Mouse (Mus musculus) left cerebral cortex, adult 8-10 months (tissue): ENCODE measurements around the gene Aldh2. TPM values are rescaled to one million over a fixed set of nuclear protein-coding genes. Genes with fewer than 3 reads are reported as not detected.

Experiments
- DNase-seq, 2 experiments: peaks; one replicate each; pipeline ENCODE4 v3.0.0; 2022; ENCODE audit warnings: low spot score in 2 of 2
- total RNA-seq, 4 experiments: library from RNA; stranded (reverse); gene quantifications; 2 replicates each; pipeline ENCODE4 v1.2.4; 2022

The Aldh2 gene
- total RNA-seq, 4 experiments from 2014 or later: 131 to 154 (median 140) TPM

- DNase-seq: no peak
These were observed 2.6 kb upstream of the Aldh2 start for GRCm38 (mm10) chr5:121596226-121596625.

GRCm38 (mm10) chr5:121595758-121596157 is 2.1 kb upstream of the Aldh2 start:
- no peak for DNase-seq

GRCm38 (mm10) chr5:121594714-121595313 is 1.2 kb upstream of the Aldh2 start:
- DNase-seq: no peak

GRCm38 (mm10) chr5:121592816-121593407 is 712 bp downstream of the Aldh2 start:
- no peak for DNase-seq

GRCm38 (mm10) chr5:121592064-121592815 is 1.4 kb downstream of the Aldh2 start:
- no peak for DNase-seq

GRCm38 (mm10) chr5:121591417-121592063 is 2.1 kb downstream of the Aldh2 start:
- DNase-seq: no peak

- no peak for DNase-seq
These were observed 3.7 kb downstream of the Aldh2 start for GRCm38 (mm10) chr5:121589928-121590327.

- peak; percentile 30 to 71 for DNase-seq
These were observed 7.1 kb downstream of the Aldh2 start for GRCm38 (mm10) chr5:121586400-121587039.

GRCm38 (mm10) chr5:121585699-121586098 is 7.9 kb downstream of the Aldh2 start:
- DNase-seq: no peak

- DNase-seq: no peak
These were observed 8.6 kb downstream of the Aldh2 start for GRCm38 (mm10) chr5:121585005-121585404.

- DNase-seq: peak; percentile 36 to 71
These were observed 9.7 kb downstream of the Aldh2 start for GRCm38 (mm10) chr5:121583765-121584501.

- no peak for DNase-seq
These were observed 11.7 kb downstream of the Aldh2 start for GRCm38 (mm10) chr5:121581945-121582344.

- DNase-seq: no peak
These were observed 16.6 kb downstream of the Aldh2 start for GRCm38 (mm10) chr5:121576927-121577488.

GRCm38 (mm10) chr5:121575867-121576266 is 17.8 kb downstream of the Aldh2 start:
- no peak for DNase-seq

- DNase-seq: no peak
These were observed 19.5 kb downstream of the Aldh2 start for GRCm38 (mm10) chr5:121574145-121574544.

GRCm38 (mm10) chr5:121570787-121571186 is 22.8 kb downstream of the Aldh2 start:
- DNase-seq: no peak

- no peak for DNase-seq
These were observed 23.7 kb downstream of the Aldh2 start for GRCm38 (mm10) chr5:121569881-121570420.

GRCm38 (mm10) chr5:121566035-121566681 is 27.5 kb downstream of the Aldh2 start:
- DNase-seq: no peak

- DNase-seq: peak; percentile 60 to 85
These were observed 29.1 kb downstream of the Aldh2 start for GRCm38 (mm10) chr5:121564468-121564895.

GRCm38 (mm10) chr5:121562436-121562835 is 31.2 kb downstream of the Aldh2 start:
- no peak for DNase-seq
